Mouse (Mus musculus) G1E (cell line): ENCODE results near the gene Iltifb. TPM values are rescaled to one million over a fixed set of nuclear protein-coding genes. Genes with fewer than 3 reads are reported as not detected.
"Not testable (repeated sequence)": the region's sequence is repeated elsewhere in the genome, so short reads cannot be mapped to it uniquely, and the experiment has no call there.

Experiments
- ATAC-seq: 2 replicates; pipeline ENCODE4 v1.8.0; 2016; ENCODE audit warnings: mild to moderate bottlenecking; ENCODE audit not compliant: insufficient number of reproducible peaks, poor library complexity, low FRiP score, severe bottlenecking; ENCODE audit errors: extremely low read depth
- DNase-seq: peaks from one replicate; pipeline ENCODE4 v3.0.0; 2012; ENCODE audit warnings: low spot score
- H3K27me3 ChIP-seq: 2 replicates; pipeline ENCODE4 v1.6.1; 2012; ENCODE audit warnings: mild to moderate bottlenecking, low read length, inconsistent platforms; ENCODE audit not compliant: insufficient read depth
- H3K36me3 ChIP-seq: replicated peaks from 2 replicates; pipeline ENCODE3; 2012; ENCODE audit warnings: mild to moderate bottlenecking, inconsistent platforms
- H3K4me1 ChIP-seq: 2 replicates; pipeline ENCODE4 v1.6.1; 2012; ENCODE audit warnings: low read depth, low read length, inconsistent platforms, mixed read lengths; ENCODE audit not compliant: insufficient read depth
- H3K4me3 ChIP-seq: 2 replicates; pipeline ENCODE4 v1.5.1; 2012; ENCODE audit warnings: low read depth, mild to moderate bottlenecking, inconsistent platforms, low read length, moderate library complexity, mixed read lengths
- H3K9me3 ChIP-seq: replicated peaks from 2 replicates; pipeline ENCODE4 v1.6.1; 2012; ENCODE audit warnings: inconsistent platforms
- CTCF ChIP-seq: IDR thresholded peaks from 2 replicates; pipeline ENCODE4 v1.5.1; 2012; ENCODE audit warnings: low read depth, low read length, inconsistent platforms, mixed read lengths
- GATA1 ChIP-seq: IDR thresholded peaks from 2 replicates; pipeline ENCODE4 v1.6.1; 2012; ENCODE audit warnings: borderline replicate concordance, low read length, inconsistent platforms, mixed read lengths
- GATA2 ChIP-seq: IDR thresholded peaks from 2 replicates; pipeline ENCODE4 v1.6.1; 2012; ENCODE audit warnings: low read depth, low read length, inconsistent platforms, borderline replicate concordance
- POLR2AphosphoS5 ChIP-seq: IDR thresholded peaks from 2 replicates; pipeline ENCODE4 v1.6.1; 2012; ENCODE audit warnings: low read depth, low read length, inconsistent platforms; ENCODE audit not compliant: insufficient replicate concordance
- TAL1 ChIP-seq: conservative IDR thresholded peaks from 2 replicates; pipeline ENCODE4 v1.6.1; 2012; ENCODE audit warnings: low read depth, low read length, inconsistent platforms, mixed read lengths
- polyA plus RNA-seq: library from polyadenylated mRNA; stranded (reverse); fragments of >175 nt; gene quantifications from 2 replicates; pipeline ENCODE4 v1.2.3, GENCODE M21; 2012
- total RNA-seq, 2 experiments: library from RNA; stranded (forward) in 1 of 2; stranded (reverse) in 1 of 2; fragments of 200-1000 nt in 1 of 2; fragments of >200 nt in 1 of 2; fragmentation: Nextera tagmentation in 1 of 2; gene quantifications; 2 replicates each; pipeline ENCODE4 v1.2.3; 2014 to 2017

The Iltifb gene
- not detected in 2 replicates for total RNA-seq (2014; fragmentation: Nextera tagmentation)
- total RNA-seq (2017): not detected in 2 replicates
- polyA plus RNA-seq: not detected in 2 replicates

- Histone ChIP-seq H3K4me3 (no peak within 1 kb of the TSS), H3K4me1 (no peaks in the 10 kb centered on the region), H3K27me3 (no peaks in the 10 kb centered on the region), H3K36me3 (no peaks in the 10 kb centered on the region), H3K9me3 (0 out of 2 replicates have a peak, but pooled peaks cover 4% of the 10 kb centered on the region)
- TF ChIP-seq CTCF (no peak), TAL1 (no peak)
- DNase-seq: no peak
- no peak for ATAC-seq
Measured at GRCm38 (mm10) chr10:118294938-118295337, at the start of gene Iltifb. Iltifb (minus strand) TSS chr10:118295038.

GRCm38 (mm10) chr10:118343155-118343554 lies 48.3 kb upstream of the Iltifb start, which contains the start of gene Gm9046:
Gm9046 (minus strand) TSS chr10:118343255.
- H3K4me3 ChIP-seq, H3K4me1 ChIP-seq, ATAC-seq, H3K36me3 ChIP-seq, H3K9me3 ChIP-seq, DNase-seq, H3K27me3 ChIP-seq: not testable (repeated sequence)

GRCm38 (mm10) chr10:118337731-118338130 lies 42.9 kb upstream of the Iltifb start, which contains the start of gene Gm9045:
Gm9045 (minus strand) TSS chr10:118337831.
- not testable (repeated sequence) for H3K9me3 ChIP-seq, H3K36me3 ChIP-seq, DNase-seq, H3K27me3 ChIP-seq, H3K4me3 ChIP-seq, ATAC-seq, H3K4me1 ChIP-seq

- not testable (repeated sequence) for H3K4me3 ChIP-seq, H3K9me3 ChIP-seq, DNase-seq, ATAC-seq, H3K4me1 ChIP-seq, H3K36me3 ChIP-seq, H3K27me3 ChIP-seq
Measured at GRCm38 (mm10) chr10:118332308-118332707, 37.5 kb upstream of the Iltifb start, which contains the start of gene Gm9044. Gm9044 (minus strand) TSS chr10:118332408.

- DNase-seq, H3K4me1 ChIP-seq, H3K27me3 ChIP-seq, ATAC-seq, H3K4me3 ChIP-seq, H3K36me3 ChIP-seq, H3K9me3 ChIP-seq: not testable (repeated sequence)
Measured at GRCm38 (mm10) chr10:118326869-118327268, 32.0 kb upstream of the Iltifb start, which contains the start of gene Gm9040. Gm9040 (minus strand) TSS chr10:118326969.

- H3K4me1 ChIP-seq: no peaks in the 10 kb centered on the region
- no peak for ATAC-seq
- peaks cover 34% of the 10 kb centered on the region for H3K9me3 ChIP-seq
- TF ChIP-seq CTCF: no peak
- no peak for TF ChIP-seq POLR2AphosphoS5
- no peak for TF ChIP-seq TAL1
- TF ChIP-seq GATA2: no peak
- no peak for TF ChIP-seq GATA1
- no peaks in the 10 kb centered on the region for H3K27me3 ChIP-seq
- no peak for DNase-seq
- H3K4me3 ChIP-seq: no peak overlapping the region
- H3K36me3 ChIP-seq: no peaks in the 10 kb centered on the region
Measured at GRCm38 (mm10) chr10:118319024-118319423, 24.2 kb upstream of the Iltifb start.

GRCm38 (mm10) chr10:118302133-118302532 lies 7.3 kb upstream of the Iltifb start:
- peaks cover 13% of the 10 kb centered on the region for H3K9me3 ChIP-seq
- H3K27me3 ChIP-seq, H3K4me3 ChIP-seq, ATAC-seq, H3K36me3 ChIP-seq, H3K4me1 ChIP-seq, DNase-seq: not testable (repeated sequence)

GRCm38 (mm10) chr10:118283016-118283415 lies 11.8 kb downstream of the Iltifb start:
- H3K36me3 ChIP-seq, H3K9me3 ChIP-seq, H3K4me1 ChIP-seq, DNase-seq, ATAC-seq, H3K27me3 ChIP-seq, H3K4me3 ChIP-seq: not testable (repeated sequence)

GRCm38 (mm10) chr10:118282565-118282964 lies 12.3 kb downstream of the Iltifb start:
- not testable (repeated sequence) for H3K4me3 ChIP-seq, H3K9me3 ChIP-seq, H3K36me3 ChIP-seq, H3K27me3 ChIP-seq, ATAC-seq, H3K4me1 ChIP-seq, DNase-seq

GRCm38 (mm10) chr10:118278069-118278468 lies 16.8 kb downstream of the Iltifb start:
- not testable (repeated sequence) for H3K9me3 ChIP-seq, H3K27me3 ChIP-seq, H3K36me3 ChIP-seq, ATAC-seq, H3K4me3 ChIP-seq, DNase-seq, H3K4me1 ChIP-seq

GRCm38 (mm10) chr10:118271416-118271815 lies 23.4 kb downstream of the Iltifb start:
- not testable (repeated sequence) for ATAC-seq

More at GRCm38 (mm10) chr10:118271416-118271815, 23.4 kb downstream of the Iltifb start:
- H3K4me3 ChIP-seq, H3K9me3 ChIP-seq, H3K36me3 ChIP-seq, DNase-seq, H3K4me1 ChIP-seq, H3K27me3 ChIP-seq: not testable (repeated sequence)
